Mouse (Mus musculus) CH12.LX (cell line): ENCODE measurements at regions not wholly inside any gene's neighbourhood (a gene's known extent, or its start where the extent isn't known, plus 50 kb on each side); places are given as distances from the start of the nearest gene placed in this dataset.

Experiments used
- DNase-seq: peaks from one replicate; pipeline ENCODE4 v3.0.0-alpha.2; 2013; ENCODE audit errors: extremely low read depth
- H3K27ac ChIP-seq: 2 replicates; pipeline ENCODE4 v1.5.1; 2012; ENCODE audit warnings: low read depth, mild to moderate bottlenecking, control low read depth, moderate library complexity; ENCODE audit not compliant: insufficient read depth
- H3K27me3 ChIP-seq: replicated peaks from 2 replicates; pipeline ENCODE3; 2012; ENCODE audit warnings: inconsistent platforms
- H3K36me3 ChIP-seq, 2 experiments: replicated peaks in 1 of 2; 2 replicates each; pipeline versions ENCODE3 to v1.6.1; 2012; ENCODE audit warnings: inconsistent platforms in 1 of 2, low read length in 1 of 2, mild to moderate bottlenecking in 1 of 2, mixed read lengths in 1 of 2, moderate library complexity in 1 of 2; ENCODE audit not compliant: control insufficient read depth in 1 of 2, insufficient read depth in 1 of 2
- H3K4me1 ChIP-seq, 2 experiments: 2 replicates each; pipeline ENCODE4 v1.6.1; 2012; ENCODE audit warnings: inconsistent platforms in 1 of 2, moderate library complexity in 1 of 2; ENCODE audit not compliant: insufficient read depth in 2 of 2, control insufficient read depth in 1 of 2
- H3K4me2 ChIP-seq: 2 replicates; pipeline ENCODE4 v1.6.1; 2012; ENCODE audit warnings: low read depth, mild to moderate bottlenecking, control low read depth; ENCODE audit not compliant: poor library complexity, insufficient read depth, severe bottlenecking
- H3K4me3 ChIP-seq, 3 experiments: fragments of 150-350 bp in 1 of 3; sonication (generic) in 1 of 3; replicated peaks in 1 of 3; 2 replicates each; pipeline versions ENCODE3 to v1.5.1; 2011 to 2012; ENCODE audit warnings: low read depth in 2 of 3, low read length in 2 of 3, mild to moderate bottlenecking in 2 of 3, moderate library complexity in 2 of 3, control low read depth in 1 of 3, improper control_type of control experiment in 1 of 3, inconsistent platforms in 1 of 3, mixed read lengths in 1 of 3; ENCODE audit not compliant: poor library complexity in 1 of 3
- H3K79me2 ChIP-seq: replicated peaks from 2 replicates; pipeline ENCODE4 v1.6.1; 2012; ENCODE audit warnings: mild to moderate bottlenecking, moderate library complexity; ENCODE audit not compliant: control insufficient read depth, poor library complexity, insufficient read depth, severe bottlenecking; ENCODE audit errors: extremely low read depth
- H3K9ac ChIP-seq: 2 replicates; pipeline ENCODE4 v1.6.1; 2012; ENCODE audit warnings: low read depth, mild to moderate bottlenecking, control low read depth, moderate library complexity; ENCODE audit not compliant: insufficient read depth
- H3K9me3 ChIP-seq: replicated peaks from 2 replicates; pipeline ENCODE3; 2012; ENCODE audit warnings: low read length, inconsistent platforms, mixed read lengths
- CTCF ChIP-seq, 2 experiments: IDR thresholded peaks in 1 of 2; conservative IDR thresholded peaks in 1 of 2; 2 replicates each; pipeline ENCODE4 v1.5.1; 2011 to 2012; ENCODE audit warnings: low read depth in 2 of 2, low read length in 2 of 2, improper control_type of control experiment in 1 of 2, inconsistent platforms in 1 of 2, mild to moderate bottlenecking in 1 of 2, moderate library complexity in 1 of 2
- E2F4 ChIP-seq: IDR thresholded peaks from 2 replicates; pipeline ENCODE4 v1.6.1; 2011; ENCODE audit warnings: low read depth, low read length, improper control_type of control experiment; ENCODE audit not compliant: insufficient replicate concordance
- ELF1 ChIP-seq: IDR thresholded peaks from 2 replicates; pipeline ENCODE4 v1.6.1; 2014; ENCODE audit warnings: low read depth, mild to moderate bottlenecking, inconsistent platforms, low read length, improper control_type of control experiment
- ETS1 ChIP-seq: conservative IDR thresholded peaks from 2 replicates; pipeline ENCODE4 v1.6.1; 2012; ENCODE audit warnings: low read depth, mild to moderate bottlenecking, inconsistent platforms, low read length, improper control_type of control experiment, moderate library complexity
- GABPA ChIP-seq: IDR thresholded peaks from 2 replicates; pipeline ENCODE4 v1.6.1; 2012; ENCODE audit warnings: low read depth, low read length, improper control_type of control experiment, inconsistent platforms; ENCODE audit not compliant: insufficient replicate concordance
- HCFC1 ChIP-seq: IDR thresholded peaks from 2 replicates; pipeline ENCODE4 v1.6.1; 2012; ENCODE audit warnings: low read depth, mild to moderate bottlenecking, inconsistent platforms, low read length, improper control_type of control experiment
- IRF4 ChIP-seq: IDR thresholded peaks from 2 replicates; pipeline ENCODE4 v1.6.1; 2014; ENCODE audit warnings: low read depth, mild to moderate bottlenecking, inconsistent platforms, low read length, improper control_type of control experiment
- JUND ChIP-seq: conservative IDR thresholded peaks from 2 replicates; pipeline ENCODE4 v1.6.1; 2011; ENCODE audit warnings: low read depth, low read length, improper control_type of control experiment
- KAT2A ChIP-seq: IDR thresholded peaks from 2 replicates; pipeline ENCODE4 v1.6.1; 2012; ENCODE audit warnings: low read length, improper control_type of control experiment, inconsistent platforms; ENCODE audit not compliant: insufficient replicate concordance
- MAX ChIP-seq: IDR thresholded peaks from 2 replicates; pipeline ENCODE4 v1.6.1; 2011; ENCODE audit warnings: low read length, improper control_type of control experiment
- MAZ ChIP-seq: IDR thresholded peaks from 2 replicates; pipeline ENCODE4 v1.6.1; 2012; ENCODE audit warnings: low read depth, mild to moderate bottlenecking, inconsistent platforms, low read length, improper control_type of control experiment, moderate library complexity
- NELFE ChIP-seq: IDR thresholded peaks from 2 replicates; pipeline ENCODE4 v1.6.1; 2011; ENCODE audit warnings: low read depth, low read length, improper control_type of control experiment
- NRF1 ChIP-seq: IDR thresholded peaks from 2 replicates; pipeline ENCODE4 v1.6.1; 2014; ENCODE audit warnings: low read depth, mild to moderate bottlenecking, inconsistent platforms, low read length, improper control_type of control experiment, moderate library complexity
- POLR2A ChIP-seq: IDR thresholded peaks from 2 replicates; pipeline ENCODE4 v1.6.1; 2011; ENCODE audit warnings: low read depth, mild to moderate bottlenecking, improper control_type of control experiment, low read length
- POLR2AphosphoS2 ChIP-seq: IDR thresholded peaks from 2 replicates; pipeline ENCODE4 v1.6.1; 2011; ENCODE audit warnings: low read depth, low read length, improper control_type of control experiment
- RAD21 ChIP-seq: IDR thresholded peaks from 2 replicates; pipeline ENCODE4 v1.6.1; 2011; ENCODE audit warnings: low read depth, mild to moderate bottlenecking, low read length, improper control_type of control experiment, moderate library complexity
- SMC3 ChIP-seq: IDR thresholded peaks from 2 replicates; pipeline ENCODE4 v1.6.1; 2011; ENCODE audit warnings: low read depth, low read length, improper control_type of control experiment
- TBP ChIP-seq: conservative IDR thresholded peaks from 2 replicates; pipeline ENCODE4 v1.6.1; 2011; ENCODE audit warnings: low read depth, low read length, improper control_type of control experiment
- TCF12 ChIP-seq: IDR thresholded peaks from 2 replicates; pipeline ENCODE4 v1.6.1; 2014; ENCODE audit warnings: low read depth, mild to moderate bottlenecking, inconsistent platforms, low read length, improper control_type of control experiment
- USF2 ChIP-seq: conservative IDR thresholded peaks from 2 replicates; pipeline ENCODE4 v1.6.1; 2011; ENCODE audit warnings: low read depth, low read length, improper control_type of control experiment
- ZC3H11A ChIP-seq: IDR thresholded peaks from 2 replicates; pipeline ENCODE4 v1.6.1; 2012; ENCODE audit warnings: low read depth, mild to moderate bottlenecking, inconsistent platforms, low read length, improper control_type of control experiment
- ZMIZ1 ChIP-seq: IDR thresholded peaks from 2 replicates; pipeline ENCODE4 v1.6.1; 2012; ENCODE audit warnings: low read depth, mild to moderate bottlenecking, inconsistent platforms, low read length, improper control_type of control experiment
- ZNF384 ChIP-seq: IDR thresholded peaks from 2 replicates; pipeline ENCODE4 v1.6.1; 2012; ENCODE audit warnings: low read depth, low read length, improper control_type of control experiment, inconsistent platforms
- dilution Hi-C: fragments of 300-500 bp; cut with MboI; formaldehyde crosslinking; loops from 2 replicates; pipeline ENCODE4 v1.14.3; 2020; ENCODE audit warnings: low sequenced_read_pairs; ENCODE audit not compliant: extremely low pct_unique_long_range_greater_than_20kb, extremely low pct_ligation_motif_present
- in situ Hi-C: fragments of 300-500 bp; cut with MboI; formaldehyde crosslinking; loops from 3 replicates; pipeline ENCODE4 v1.14.3; 2019; ENCODE audit warnings: low sequenced_read_pairs, low pct_ligation_motif_present, low pct_unique_long_range_greater_than_20kb, mixed read lengths

DNA sequence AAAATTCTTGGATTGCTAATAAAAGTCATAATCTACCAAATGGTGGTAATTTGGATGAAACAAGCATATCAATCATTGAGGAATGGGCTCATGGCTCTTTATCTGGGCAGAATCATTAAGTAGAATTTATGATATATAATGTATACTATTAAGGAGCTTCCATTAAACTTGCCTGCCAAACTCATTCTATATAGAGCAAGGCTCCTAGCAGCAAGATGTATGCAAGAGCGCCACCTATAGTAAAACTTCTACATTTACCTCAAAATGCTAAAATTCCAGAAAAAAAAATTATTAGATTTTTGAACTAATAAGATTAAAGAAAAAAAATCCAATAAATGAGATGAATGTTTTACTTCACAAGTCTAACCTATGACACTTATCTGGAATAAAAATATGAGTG is 107.1 kb downstream of the Rpl36a-ps1 start:
- H3K27ac ChIP-seq = no peak overlapping the region
- peaks cover 4% of the 10 kb centered on the region for H3K9me3 ChIP-seq
- peak; percentile 69 for TF ChIP-seq ZNF384
- TF ChIP-seq NELFE = no peak
- peak; percentile 28; the same call in 1 of the 2 replicates for TF ChIP-seq SMC3
- TF ChIP-seq HCFC1 = no peak
- TF ChIP-seq CTCF (conservative IDR thresholded peaks at IDR 0.05 in 1 of 2, IDR thresholded peaks at IDR 0.05 in 1 of 2; ENCODE audit: low read depth in 2 of 2, low read length in 2 of 2) = peak in 1 of 2 experiments; percentile 65; a peak in 2 of 4 replicates
- TF ChIP-seq RAD21 = peak; percentile 77
- H3K4me2 ChIP-seq = no peak overlapping the region
- no peak overlapping the region for H3K4me3 ChIP-seq
- H3K9ac ChIP-seq = no peak overlapping the region
- H3K27me3 ChIP-seq = no peaks in the 10 kb centered on the region
- H3K36me3 ChIP-seq = no peaks in the 10 kb centered on the region
- in situ Hi-C loops = no loop called here
- peak; percentile 10 for DNase-seq
- H3K4me1 ChIP-seq = no peaks in the 10 kb centered on the region
- H3K79me2 ChIP-seq = no peaks in the 10 kb centered on the region
- dilution Hi-C loops = no loop called here

DNA sequence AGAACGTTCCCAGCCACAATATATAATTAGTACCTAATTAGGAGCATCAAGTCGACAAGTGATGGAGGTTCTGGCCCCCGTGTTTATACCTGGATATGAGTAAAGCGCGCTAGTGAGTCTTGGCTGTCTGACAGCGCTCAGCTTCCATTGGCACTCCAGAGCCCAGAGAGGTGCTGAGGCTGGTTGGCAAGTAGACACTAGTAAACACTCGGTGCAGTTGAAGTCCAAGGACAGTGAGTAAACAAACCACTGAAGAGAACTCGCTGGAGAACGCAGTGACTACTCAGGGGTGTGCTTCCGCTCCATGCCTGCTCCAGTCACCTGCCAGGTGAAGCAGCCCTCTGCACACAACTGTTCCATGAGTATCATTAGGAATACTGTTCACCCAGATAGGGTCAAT is 111.5 kb downstream of the Rpl36a-ps1 start:
- TF ChIP-seq TBP = no peak
- no peaks in the 10 kb centered on the region for H3K36me3 ChIP-seq
- in situ Hi-C loops (no loop called here), dilution Hi-C loops (no loop called here)
- H3K27ac ChIP-seq = no peak overlapping the region
- DNase-seq = no peak
- no peaks in the 10 kb centered on the region for H3K79me2 ChIP-seq
- H3K9ac ChIP-seq = no peak overlapping the region
- no peaks in the 10 kb centered on the region for H3K4me1 ChIP-seq
- no peak overlapping the region for H3K4me2 ChIP-seq
- no peak overlapping the region for H3K4me3 ChIP-seq
- H3K9me3 ChIP-seq = peaks cover 2% of the 10 kb centered on the region
- no peaks in the 10 kb centered on the region for H3K27me3 ChIP-seq

DNA sequence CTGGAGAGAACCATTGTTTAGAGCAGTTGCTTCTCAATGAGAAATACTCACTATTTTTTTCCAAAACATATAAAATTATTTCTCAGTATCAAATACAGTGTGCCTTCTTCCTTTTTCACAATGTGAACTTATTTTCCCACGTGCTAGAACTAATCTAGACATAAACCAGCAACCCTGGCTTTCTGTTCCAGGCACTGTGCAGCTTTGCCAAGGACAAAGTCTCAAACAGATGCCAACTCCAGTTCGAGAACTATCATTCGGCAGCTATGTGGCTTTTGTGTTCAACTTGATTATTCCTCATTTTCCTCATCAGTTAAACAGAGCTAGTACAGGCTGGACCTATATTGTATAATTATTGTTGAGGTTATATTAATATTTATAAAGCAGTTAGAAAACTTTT is 116.2 kb downstream of the Rpl36a-ps1 start:
- TF ChIP-seq ZMIZ1 (no peak), POLR2A (no peak), ZC3H11A (no peak), ELF1 (no peak), MAZ (no peak), USF2 (no peak), TCF12 (no peak), MAX (no peak), KAT2A (no peak), IRF4 (no peak), ETS1 (no peak), JUND (no peak), CTCF (conservative IDR thresholded peaks at IDR 0.05 in 1 of 2, IDR thresholded peaks at IDR 0.05 in 1 of 2; ENCODE audit: low read depth in 2 of 2, low read length in 2 of 2) (no peak), GABPA (no peak), POLR2AphosphoS2 (no peak), RAD21 (no peak), NRF1 (no peak), HCFC1 (no peak), E2F4 (no peak)
- H3K9ac ChIP-seq = no peak overlapping the region
- H3K27me3 ChIP-seq = no peaks in the 10 kb centered on the region
- dilution Hi-C loops (no loop called here), in situ Hi-C loops (no loop called here)
- peaks cover 0 to 3% of the 10 kb centered on the region in 2 experiments; a peak in 1 of 4 replicates for H3K4me1 ChIP-seq
- DNase-seq = no peak
- no peaks in the 10 kb centered on the region for H3K36me3 ChIP-seq
- no peak overlapping the region for H3K27ac ChIP-seq
- H3K9me3 ChIP-seq = peaks cover 2% of the 10 kb centered on the region
- no peak overlapping the region for H3K4me2 ChIP-seq
- no peak overlapping the region for H3K4me3 ChIP-seq
- no peaks in the 10 kb centered on the region for H3K79me2 ChIP-seq
